Comparison of ENCODE assay signal across 10 mouse cellular contexts in genomic region chr3:88541622-88542401, GRCm38 (mm10). TPM values are rescaled to one million over a fixed set of nuclear protein-coding genes. Genes with fewer than 3 reads are reported as not detected.
DNase-seq lines count a peak whose midpoint lies in the region; ATAC-seq and TF ChIP-seq lines count a peak whose summit lies in the region.
"Had no signal": no experiment of that assay in that cellular context is flagged by ENCODE, and none has a peak within 500 bp of the region (broad histone marks: within the 10 kb centered on the region; RNA-seq: fewer than 3 reads in every experiment).

No protein-coding gene starts in this region.

- no peak overlapping the region for H3K27ac ChIP-seq in kidney, embryonic 14.5 days (ENCODE audit: low read depth, low read length)
- 0 out of 2 replicates have a peak overlapping the region, but pooled peaks have one; percentile 41 for H3K27ac ChIP-seq in hindbrain, embryonic 14.5 days
- peak overlapping the region; percentile 38; the same call in 1 of the 2 replicates for H3K27ac ChIP-seq in midbrain, postnatal 0 days (ENCODE audit: low read depth, low read length)
- H3K27ac ChIP-seq in kidney, adult 2 months (ENCODE audit: insufficient read depth, low read depth, low read length): no peak overlapping the region
- H3K27ac ChIP-seq: liver, embryonic 15.5 days had no signal

- no peak overlapping the region for H3K4me3 ChIP-seq in kidney, embryonic 14.5 days (ENCODE audit: low read length)
- no peak overlapping the region for H3K4me3 ChIP-seq in hindbrain, embryonic 14.5 days (replicated peaks; ENCODE audit: low read length)
- H3K4me3 ChIP-seq in midbrain, postnatal 0 days (ENCODE audit: low read depth, low read length): no peak overlapping the region
- H3K4me3 ChIP-seq in kidney, adult 2 months (ENCODE audit: insufficient read depth, low read depth, low read length): no peak overlapping the region
- H3K4me3 ChIP-seq: liver, embryonic 15.5 days had no signal

- TF ChIP-seq POLR2A in kidney, adult 2 months (IDR thresholded peaks at IDR 0.05; ENCODE audit: low read depth, low read length): no peak

- ATAC-seq in kidney, embryonic 14.5 days (ENCODE audit: low FRiP score, low TSS enrichment): no peak
- peak; percentile 35 for ATAC-seq in hindbrain, embryonic 14.5 days (ENCODE audit: low FRiP score)
- ATAC-seq in midbrain, postnatal 0 days (ENCODE audit: low FRiP score): peak; percentile 22

- H3K9ac ChIP-seq in kidney, embryonic 14.5 days (ENCODE audit: low read depth, low read length): no peak overlapping the region
- no peak overlapping the region for H3K9ac ChIP-seq in hindbrain, embryonic 14.5 days
- no peak overlapping the region for H3K9ac ChIP-seq in midbrain, postnatal 0 days (replicated peaks; ENCODE audit: low read length, poor library complexity, severe bottlenecking)
- H3K9ac ChIP-seq: liver, embryonic 15.5 days had no signal

- H3K9me3 ChIP-seq in kidney, embryonic 14.5 days (ENCODE audit: control insufficient read depth, low read length): no peaks in the 10 kb centered on the region
- H3K9me3 ChIP-seq in hindbrain, embryonic 14.5 days (ENCODE audit: control insufficient read depth, low read length): no peaks in the 10 kb centered on the region
- no peaks in the 10 kb centered on the region for H3K9me3 ChIP-seq in midbrain, postnatal 0 days (ENCODE audit: low read length)
- H3K9me3 ChIP-seq: liver, embryonic 15.5 days had no signal

- H3K4me1 ChIP-seq in kidney, embryonic 14.5 days (ENCODE audit: control insufficient read depth, insufficient read depth, low read length): peaks cover 22% of the 10 kb centered on the region
- H3K4me1 ChIP-seq in hindbrain, embryonic 14.5 days (replicated peaks; ENCODE audit: control insufficient read depth, insufficient read depth, low read length): peaks cover 38% of the 10 kb centered on the region
- peaks cover 3% of the 10 kb centered on the region; the same call in 1 of the 2 replicates for H3K4me1 ChIP-seq in midbrain, postnatal 0 days (ENCODE audit: insufficient read depth, low read length)
- H3K4me1 ChIP-seq in kidney, adult 2 months (ENCODE audit: control insufficient read depth, insufficient read depth, low read length): no peaks in the 10 kb centered on the region; the same call in 1 of the 2 replicates

- TF ChIP-seq CTCF in midbrain, postnatal 0 days (IDR thresholded peaks at IDR 0.05): no peak
- TF ChIP-seq CTCF in kidney, adult 2 months (conservative IDR thresholded peaks at IDR 0.05; ENCODE audit: insufficient read depth, insufficient read length, low read depth, low read length): no peak

- H3K4me2 ChIP-seq in kidney, embryonic 14.5 days (replicated peaks; ENCODE audit: low read depth, low read length): no peak overlapping the region
- H3K4me2 ChIP-seq in hindbrain, embryonic 14.5 days (replicated peaks): no peak overlapping the region
- H3K4me2 ChIP-seq in midbrain, postnatal 0 days (ENCODE audit: low read depth, low read length, poor library complexity, severe bottlenecking): no peak overlapping the region
- H3K4me2 ChIP-seq: liver, embryonic 15.5 days had no signal

- H3K36me3 ChIP-seq in kidney, embryonic 14.5 days (ENCODE audit: control insufficient read depth, insufficient read depth, low read length): peaks cover 37% of the 10 kb centered on the region
- peaks cover 44% of the 10 kb centered on the region for H3K36me3 ChIP-seq in hindbrain, embryonic 14.5 days (replicated peaks; ENCODE audit: control insufficient read depth, insufficient read depth)
- H3K36me3 ChIP-seq in midbrain, postnatal 0 days (ENCODE audit: insufficient read depth, low read length): peaks cover 15% of the 10 kb centered on the region
- H3K36me3 ChIP-seq in kidney, adult 2 months (ENCODE audit: control insufficient read depth, insufficient read depth, low read length): no peaks in the 10 kb centered on the region
- H3K36me3 ChIP-seq: liver, embryonic 15.5 days had no signal

- DNase-seq in kidney, postnatal 14 days: peak; percentile 9
- DNase-seq in cerebellum, postnatal 4 days (ENCODE audit: low spot score in 2 of 2): peak; percentile 48 to 84
- no peak for DNase-seq in hindbrain, embryonic 14.5 days (ENCODE audit: low spot score)
- DNase-seq in midbrain, postnatal 0 days (ENCODE audit: low spot score): peak; percentile 83
- no peak for DNase-seq in embryo, embryonic 10 days (ENCODE audit: low spot score)
- DNase-seq in left cerebral cortex, adult 8-10 months (ENCODE audit: low spot score in 2 of 2): no peak
- DNase-seq in kidney, adult 2 months: no peak

- H3K27me3 ChIP-seq in kidney, embryonic 14.5 days (ENCODE audit: control insufficient read depth, insufficient read depth, low read length): no peaks in the 10 kb centered on the region
- H3K27me3 ChIP-seq in hindbrain, embryonic 14.5 days (ENCODE audit: control insufficient read depth, insufficient read depth, low read length): no peaks in the 10 kb centered on the region
- no peaks in the 10 kb centered on the region for H3K27me3 ChIP-seq in midbrain, postnatal 0 days (ENCODE audit: insufficient read depth, low read length)
- no peaks in the 10 kb centered on the region for H3K27me3 ChIP-seq in kidney, adult 2 months (replicated peaks; ENCODE audit: control insufficient read depth, insufficient read depth, low read length)
- H3K27me3 ChIP-seq: liver, embryonic 15.5 days had no signal

- WGBS in kidney, embryonic 14.5 days: 72% methylated on average over 6 of the region's 7 CpGs
- WGBS in hindbrain, embryonic 14.5 days: 47% methylated on average over 6 of the region's 7 CpGs
- 50% methylated on average over 7 of the region's 7 CpGs for WGBS in midbrain, postnatal 0 days
- 76% methylated on average over 7 of the region's 7 CpGs for WGBS in kidney, adult 2 months

RNA-seq across cellular contexts. Expression of gene Rab25, which starts 6.3 kb away (rescaled TPM):
- 14.2 and 16.7 TPM in 2 replicates for polyA plus RNA-seq in kidney, embryonic 14.5 days (2014; fragmentation: Nextera tagmentation; extraction: Ambion mirVana)
- 0.20 TPM in 1 of 2 replicates, not detected in the other for polyA plus RNA-seq in hindbrain, embryonic 14.5 days (2014; fragmentation: Nextera tagmentation; extraction: Ambion mirVana)
- 0.60 TPM in 1 of 2 replicates, not detected in the other for total RNA-seq in midbrain, postnatal 0 days (2014; rRNA removed)
- polyA plus RNA-seq in midbrain, postnatal 0 days (2015; fragmentation: Nextera tagmentation; extraction: Ambion mirVana): 0.46 TPM in 1 of 2 replicates, not detected in the other
- not detected for total RNA-seq in left cerebral cortex, adult 8-10 months (2022)
- 50.1 and 50.9 TPM in 2 replicates for polyA plus RNA-seq in kidney, adult 2 months (2012; rRNA removed)
- polyA plus RNA-seq: heart, postnatal 0 days; liver, embryonic 15.5 days had no signal

RNA-seq across cellular contexts. Expression of gene Mex3a, which starts 9.6 kb away (rescaled TPM):
- 31.6 and 32.2 TPM in 2 replicates for polyA plus RNA-seq in kidney, embryonic 14.5 days (2014; fragmentation: Nextera tagmentation; extraction: Ambion mirVana)
- 30.8 and 31.0 TPM in 2 replicates for polyA plus RNA-seq in hindbrain, embryonic 14.5 days (2014; fragmentation: Nextera tagmentation; extraction: Ambion mirVana)
- 56.9 and 58.2 TPM in 2 replicates for total RNA-seq in midbrain, postnatal 0 days (2014; rRNA removed)
- 15.4 and 16.1 TPM in 2 replicates for polyA plus RNA-seq in midbrain, postnatal 0 days (2015; fragmentation: Nextera tagmentation; extraction: Ambion mirVana)
- total RNA-seq in left cerebral cortex, adult 8-10 months (2022): 1 to 10 TPM; 2.3 to 3.1 (median 2.6) TPM
- 0.61 and 0.63 TPM in 2 replicates for polyA plus RNA-seq in kidney, adult 2 months (2012; rRNA removed)

RNA-seq across cellular contexts. Expression of gene Lamtor2, which starts 11.1 kb away (rescaled TPM):
- polyA plus RNA-seq in kidney, embryonic 14.5 days (2014; fragmentation: Nextera tagmentation; extraction: Ambion mirVana): 81.7 and 165 TPM in 2 replicates
- 102 and 107 TPM in 2 replicates for polyA plus RNA-seq in hindbrain, embryonic 14.5 days (2014; fragmentation: Nextera tagmentation; extraction: Ambion mirVana)
- total RNA-seq in midbrain, postnatal 0 days (2014; rRNA removed): 46.7 and 66.0 TPM in 2 replicates
- 187 and 205 TPM in 2 replicates for polyA plus RNA-seq in midbrain, postnatal 0 days (2015; fragmentation: Nextera tagmentation; extraction: Ambion mirVana)
- 100 to 1,000 TPM; 102 to 133 (median 110) TPM for total RNA-seq in left cerebral cortex, adult 8-10 months (2022)
- polyA plus RNA-seq in kidney, adult 2 months (2012; rRNA removed): 247 and 277 TPM in 2 replicates

RNA-seq across cellular contexts. Expression of gene Ubqln4, which starts 11.7 kb away (rescaled TPM):
- polyA plus RNA-seq in kidney, embryonic 14.5 days (2014; fragmentation: Nextera tagmentation; extraction: Ambion mirVana): 51.4 and 73.4 TPM in 2 replicates
- 42.9 and 53.6 TPM in 2 replicates for polyA plus RNA-seq in hindbrain, embryonic 14.5 days (2014; fragmentation: Nextera tagmentation; extraction: Ambion mirVana)
- total RNA-seq in midbrain, postnatal 0 days (2014; rRNA removed): 103 and 120 TPM in 2 replicates
- polyA plus RNA-seq in midbrain, postnatal 0 days (2015; fragmentation: Nextera tagmentation; extraction: Ambion mirVana): 29.7 and 30.4 TPM in 2 replicates
- 100 to 1,000 TPM; 121 to 142 (median 129) TPM for total RNA-seq in left cerebral cortex, adult 8-10 months (2022)
- polyA plus RNA-seq in kidney, adult 2 months (2012; rRNA removed): 59.9 and 63.5 TPM in 2 replicates

RNA-seq across cellular contexts. Expression of gene Lmna, which starts 32.1 kb away (rescaled TPM):
- 41.6 and 55.7 TPM in 2 replicates for polyA plus RNA-seq in kidney, embryonic 14.5 days (2014; fragmentation: Nextera tagmentation; extraction: Ambion mirVana)
- polyA plus RNA-seq in hindbrain, embryonic 14.5 days (2014; fragmentation: Nextera tagmentation; extraction: Ambion mirVana): 44.3 and 47.3 TPM in 2 replicates
- total RNA-seq in midbrain, postnatal 0 days (2014; rRNA removed): 57.6 and 75.0 TPM in 2 replicates
- 74.1 and 77.2 TPM in 2 replicates for polyA plus RNA-seq in midbrain, postnatal 0 days (2015; fragmentation: Nextera tagmentation; extraction: Ambion mirVana)
- total RNA-seq in left cerebral cortex, adult 8-10 months (2022): 10 to 100 TPM; 50.1 to 67.5 (median 60.3) TPM
- 55.2 and 73.2 TPM in 2 replicates for polyA plus RNA-seq in kidney, adult 2 months (2012; rRNA removed)

Comparison
In these comparisons a context has a peak if more than half of its experiments do, and no peak if none do; other contexts are left out.
1. DNase-seq: peak in kidney, postnatal 14 days (single experiment), cerebellum, postnatal 4 days (2 of 2) and midbrain, postnatal 0 days (single experiment); none in hindbrain, embryonic 14.5 days (single experiment), embryo, embryonic 10 days (single experiment), left cerebral cortex, adult 8-10 months (0 of 2) and kidney, adult 2 months (single experiment).
2. RNA of gene Mex3a, which starts 9.6 kb away (polyA plus RNA-seq): 31.6 to 32.2 TPM in kidney, embryonic 14.5 days, 30.8 to 31.0 TPM in hindbrain, embryonic 14.5 days and 15.4 to 16.1 TPM in midbrain, postnatal 0 days; 0.61 to 0.63 TPM in kidney, adult 2 months; every median in the first group is over 10 times any median in the second.
3. H3K27ac ChIP-seq: peak in hindbrain, embryonic 14.5 days (single experiment) and midbrain, postnatal 0 days (single experiment); none in kidney, embryonic 14.5 days (single experiment) and kidney, adult 2 months (single experiment).
4. RNA of gene Rab25, which starts 6.3 kb away (polyA plus RNA-seq): 50.1 to 50.9 TPM in kidney, adult 2 months and 14.2 to 16.7 TPM in kidney, embryonic 14.5 days; 0.46 TPM in midbrain, postnatal 0 days and 0.20 TPM in hindbrain, embryonic 14.5 days; every median in the first group is over 10 times any median in the second.